Mouse (Mus musculus) embryonic fibroblast, embryonic 13.5 days (primary cell): ENCODE data around the gene Rad51b.

ENCODE experiments used
- CTCF ChIP-seq: IDR thresholded peaks from 2 replicates; pipeline ENCODE4 v1.5.1; 2011; ENCODE audit warnings: mild to moderate bottlenecking, control low read depth, low read length, moderate library complexity, borderline replicate concordance; ENCODE audit not compliant: insufficient read depth
- POLR2A ChIP-seq: IDR thresholded peaks from 2 replicates; pipeline ENCODE4 v1.6.1; 2011; ENCODE audit warnings: low read depth, mild to moderate bottlenecking, control low read depth, low read length, moderate library complexity

- TF ChIP-seq POLR2A = no peak
- TF ChIP-seq CTCF = no peak
These were observed 54.4 kb downstream of the Rad51b start for GRCm38 (mm10) chr12:79351461-79351860.
